Mouse (Mus musculus): Measurements from ENCODE around the gene Sptlc2.

The Sptlc2 gene

GRCm38 (mm10) chr12:87394316-87394715 is 6.2 kb upstream of the Sptlc2 start:
- DNase-seq (ENCODE audit: low read depth, low spot score), result no peak

GRCm38 (mm10) chr12:87393447-87394145 is 5.4 kb upstream of the Sptlc2 start:
- DNase-seq (ENCODE audit: low read depth, low spot score), result no peak

- DNase-seq (ENCODE audit: low read depth, low spot score), result no peak
Measured at GRCm38 (mm10) chr12:87391355-87391754, 3.2 kb upstream of the Sptlc2 start.

GRCm38 (mm10) chr12:87389231-87389630 is 1.1 kb upstream of the Sptlc2 start:
- DNase-seq (ENCODE audit: low read depth, low spot score), result no peak

- no peak for DNase-seq (ENCODE audit: low read depth, low spot score)
Measured at GRCm38 (mm10) chr12:87387171-87388121, 709 bp downstream of the Sptlc2 start.

GRCm38 (mm10) chr12:87385051-87385450 is 3.1 kb downstream of the Sptlc2 start:
- no peak for DNase-seq (ENCODE audit: low read depth, low spot score)

GRCm38 (mm10) chr12:87381380-87381682 is 6.8 kb downstream of the Sptlc2 start:
- no peak for DNase-seq (ENCODE audit: low read depth, low spot score)

- DNase-seq (ENCODE audit: low read depth, low spot score), result no peak
Measured at GRCm38 (mm10) chr12:87380586-87381379, 7.4 kb downstream of the Sptlc2 start.

GRCm38 (mm10) chr12:87379496-87379895 is 8.7 kb downstream of the Sptlc2 start:
- no peak for DNase-seq (ENCODE audit: low read depth, low spot score)

- no peak for DNase-seq (ENCODE audit: low read depth, low spot score)
Measured at GRCm38 (mm10) chr12:87374159-87374558, 14.0 kb downstream of the Sptlc2 start.

GRCm38 (mm10) chr12:87369319-87369718 is 18.8 kb downstream of the Sptlc2 start:
- DNase-seq (ENCODE audit: low read depth, low spot score), result no peak

- DNase-seq (ENCODE audit: low read depth, low spot score), result no peak
Measured at GRCm38 (mm10) chr12:87368092-87368491, 20.1 kb downstream of the Sptlc2 start.

GRCm38 (mm10) chr12:87365676-87366075 is 22.5 kb downstream of the Sptlc2 start:
- DNase-seq (ENCODE audit: low read depth, low spot score), result no peak

- DNase-seq (ENCODE audit: low read depth, low spot score), result no peak
Measured at GRCm38 (mm10) chr12:87362111-87362510, 26.0 kb downstream of the Sptlc2 start.

- no peak for DNase-seq (ENCODE audit: low read depth, low spot score)
Measured at GRCm38 (mm10) chr12:87348029-87348428, 40.1 kb downstream of the Sptlc2 start.

- DNase-seq (ENCODE audit: low read depth, low spot score), result no peak
Measured at GRCm38 (mm10) chr12:87347511-87347910, 40.6 kb downstream of the Sptlc2 start.

GRCm38 (mm10) chr12:87343084-87343605 is 45.0 kb downstream of the Sptlc2 start:
- no peak for DNase-seq (ENCODE audit: low read depth, low spot score)

- DNase-seq (ENCODE audit: low read depth, low spot score), result no peak
Measured at GRCm38 (mm10) chr12:87338082-87338481, 50.1 kb downstream of the Sptlc2 start.

GRCm38 (mm10) chr12:87334886-87335285 is 53.3 kb downstream of the Sptlc2 start:
- DNase-seq (ENCODE audit: low read depth, low spot score), result no peak

GRCm38 (mm10) chr12:87333794-87334193 is 54.4 kb downstream of the Sptlc2 start:
- no peak for DNase-seq (ENCODE audit: low read depth, low spot score)

GRCm38 (mm10) chr12:87332511-87332910 is 55.6 kb downstream of the Sptlc2 start:
- no peak for DNase-seq (ENCODE audit: low read depth, low spot score)

- no peak for DNase-seq (ENCODE audit: low read depth, low spot score)
Measured at GRCm38 (mm10) chr12:87331908-87332307, 56.2 kb downstream of the Sptlc2 start.

Measured in WW6 (cell line).